Mouse (Mus musculus) hindbrain, embryonic 13.5 days (tissue): ENCODE data around the gene Tob1. TPM values are rescaled to one million over a fixed set of nuclear protein-coding genes. Genes with fewer than 3 reads are reported as not detected.

ENCODE experiments used
- ATAC-seq: fragments of 200-750 bp; cut with Nextera tagmentation; 2 replicates; pipeline ENCODE4 v1.8.0; 2017; ENCODE audit warnings: moderate TSS enrichment; ENCODE audit not compliant: low FRiP score
- H3K27ac ChIP-seq: fragments of 300-500 bp; sonication (generic); 2 replicates; pipeline ENCODE4 v1.5.1; 2015; ENCODE audit warnings: inconsistent platforms, mild to moderate bottlenecking, moderate library complexity
- H3K27me3 ChIP-seq: fragments of 300-500 bp; sonication (generic); 2 replicates; pipeline ENCODE4 v1.6.1; 2015; ENCODE audit warnings: mild to moderate bottlenecking, inconsistent platforms
- H3K36me3 ChIP-seq: fragments of 300-500 bp; sonication (generic); 2 replicates; pipeline ENCODE4 v1.6.1; 2015; ENCODE audit warnings: mild to moderate bottlenecking, inconsistent platforms
- H3K4me1 ChIP-seq: fragments of 300-500 bp; sonication (generic); replicated peaks from 2 replicates; pipeline ENCODE4 v1.6.1; 2015; ENCODE audit warnings: inconsistent platforms
- H3K4me2 ChIP-seq: fragments of 300-500 bp; sonication (generic); 2 replicates; pipeline ENCODE4 v1.6.1; 2015; ENCODE audit warnings: inconsistent platforms, mild to moderate bottlenecking, moderate library complexity
- H3K4me3 ChIP-seq: fragments of 300-500 bp; sonication (generic); 2 replicates; pipeline ENCODE4 v1.5.1; 2015; ENCODE audit warnings: mild to moderate bottlenecking, inconsistent platforms
- H3K9ac ChIP-seq: fragments of 300-500 bp; sonication (generic); 2 replicates; pipeline ENCODE4 v1.6.1; 2015; ENCODE audit warnings: mild to moderate bottlenecking, inconsistent platforms
- H3K9me3 ChIP-seq: fragments of 300-500 bp; sonication (generic); 2 replicates; pipeline ENCODE4 v1.6.1; 2016; ENCODE audit warnings: inconsistent platforms
- WGBS: fragments of 180-500 bp; shearing (Covaris S2); methylation state at CpG from one replicate; pipeline ENCODE4 v1.1.7; 2015; 5-methylcytosine and 5-hydroxymethylcytosine counted together
- polyA plus RNA-seq: library from polyadenylated mRNA; unstranded; fragments of >200 nt; fragmentation: Nextera tagmentation; extraction: Ambion mirVana; gene quantifications from 2 replicates; pipeline ENCODE4 v1.2.1, GENCODE M21; 2015

Gene Tob1
- polyA plus RNA-seq, 1 experiment from 2014 or later = 36.0 TPM

GRCm38 (mm10) chr11:94236074-94236473 is 24.8 kb downstream of the Tob1 start:
- no peak overlapping the region for H3K4me2 ChIP-seq
- no peaks in the 10 kb centered on the region for H3K9me3 ChIP-seq
- peaks cover 24% of the 10 kb centered on the region for H3K4me1 ChIP-seq
- H3K27ac ChIP-seq = peak overlapping the region; percentile 82
- 17% methylated on average over 3 of the region's 3 CpGs for WGBS
- no peak overlapping the region for H3K9ac ChIP-seq
- no peaks in the 10 kb centered on the region for H3K36me3 ChIP-seq
- ATAC-seq = peak; percentile 79
- no peaks in the 10 kb centered on the region for H3K27me3 ChIP-seq
- H3K4me3 ChIP-seq = no peak overlapping the region

- H3K9me3 ChIP-seq = no peaks in the 10 kb centered on the region
- peaks cover 35% of the 10 kb centered on the region for H3K4me1 ChIP-seq
- no peak for ATAC-seq
- no peaks in the 10 kb centered on the region for H3K36me3 ChIP-seq
- WGBS = 95% methylated on average over 8 of the region's 8 CpGs
- no peak overlapping the region for H3K4me3 ChIP-seq
- H3K4me2 ChIP-seq = no peak overlapping the region
- H3K27ac ChIP-seq = no peak overlapping the region
- peaks cover 9% of the 10 kb centered on the region; the same call in 1 of the 2 replicates for H3K27me3 ChIP-seq
- no peak overlapping the region for H3K9ac ChIP-seq
These were observed 27.5 kb downstream of the Tob1 start for GRCm38 (mm10) chr11:94238786-94239185.

GRCm38 (mm10) chr11:94239706-94240105 is 28.5 kb downstream of the Tob1 start:
- 43% methylated on average over 9 of the region's 9 CpGs for WGBS
- ATAC-seq = no peak
- Histone ChIP-seq H3K27me3 (peaks cover 9% of the 10 kb centered on the region; the same call in 1 of the 2 replicates), H3K27ac (0 out of 2 replicates have a peak overlapping the region, but pooled peaks have one; percentile 18), H3K4me2 (no peak overlapping the region), H3K4me1 (peaks cover 41% of the 10 kb centered on the region), H3K9me3 (no peaks in the 10 kb centered on the region), H3K4me3 (no peak overlapping the region), H3K9ac (no peak overlapping the region), H3K36me3 (no peaks in the 10 kb centered on the region)

GRCm38 (mm10) chr11:94242760-94243421 is 31.6 kb downstream of the Tob1 start:
- H3K4me1 ChIP-seq = peaks cover 49% of the 10 kb centered on the region
- peaks cover 9% of the 10 kb centered on the region; the same call in 1 of the 2 replicates for H3K27me3 ChIP-seq
- peak; percentile 36; the same call in 1 of the 2 replicates for ATAC-seq
- H3K27ac ChIP-seq = peak overlapping the region; percentile 73
- peak overlapping the region; percentile 13 for H3K4me3 ChIP-seq
- no peaks in the 10 kb centered on the region for H3K36me3 ChIP-seq
- H3K9ac ChIP-seq = peak overlapping the region; percentile 55
- WGBS = 4% methylated on average over 29 of the region's 29 CpGs
- H3K4me2 ChIP-seq = peak overlapping the region; percentile 49
- no peaks in the 10 kb centered on the region for H3K9me3 ChIP-seq

- Histone ChIP-seq H3K4me1 (peaks cover 49% of the 10 kb centered on the region), H3K36me3 (no peaks in the 10 kb centered on the region), H3K4me3 (peak overlapping the region; percentile 13), H3K27me3 (peaks cover 9% of the 10 kb centered on the region; the same call in 1 of the 2 replicates), H3K4me2 (peak overlapping the region; percentile 49), H3K9ac (peak overlapping the region; percentile 55), H3K27ac (peak overlapping the region; percentile 73; the same call in 1 of the 2 replicates), H3K9me3 (no peaks in the 10 kb centered on the region)
- ATAC-seq = no peak
- 33% methylated on average over 15 of the region's 15 CpGs for WGBS
These were observed 32.3 kb downstream of the Tob1 start for GRCm38 (mm10) chr11:94243422-94244180.

- H3K4me1 ChIP-seq = peaks cover 49% of the 10 kb centered on the region
- H3K4me3 ChIP-seq = no peak overlapping the region
- no peaks in the 10 kb centered on the region for H3K36me3 ChIP-seq
- peak overlapping the region; percentile 62 for H3K27ac ChIP-seq
- H3K9me3 ChIP-seq = no peaks in the 10 kb centered on the region
- H3K9ac ChIP-seq = 0 out of 2 replicates have a peak overlapping the region, but pooled peaks have one; percentile 13
- no peak overlapping the region for H3K4me2 ChIP-seq
- no peak for ATAC-seq
- WGBS = 54% methylated on average over 9 of the region's 9 CpGs
- H3K27me3 ChIP-seq = peaks cover 9% of the 10 kb centered on the region; the same call in 1 of the 2 replicates
These were observed 33.1 kb downstream of the Tob1 start for GRCm38 (mm10) chr11:94244385-94244784.

- H3K36me3 ChIP-seq = no peaks in the 10 kb centered on the region
- peak; percentile 76 for ATAC-seq
- no peaks in the 10 kb centered on the region for H3K9me3 ChIP-seq
- H3K27ac ChIP-seq = peak within 1 kb of the TSS; percentile 75
- peaks cover 45% of the 10 kb centered on the region for H3K4me1 ChIP-seq
- WGBS = 42% methylated on average over 17 of the region's 17 CpGs
- H3K4me3 ChIP-seq = no peak within 1 kb of the TSS
- H3K4me2 ChIP-seq = 0 out of 2 replicates have a peak within 1 kb of the TSS, but pooled peaks have one; percentile 5
- H3K27me3 ChIP-seq = peaks cover 9% of the 10 kb centered on the region; the same call in 1 of the 2 replicates
- H3K9ac ChIP-seq = no peak within 1 kb of the TSS
These were observed 34.9 kb downstream of the Tob1 start, which contains the start of gene Wfikkn2 for GRCm38 (mm10) chr11:94245955-94246788. Gene Wfikkn2, minus strand, starts transcription at chr11:94246005.

- Histone ChIP-seq H3K27me3 (peaks cover 9% of the 10 kb centered on the region; the same call in 1 of the 2 replicates), H3K4me1 (peaks cover 43% of the 10 kb centered on the region), H3K36me3 (no peaks in the 10 kb centered on the region), H3K4me2 (no peak overlapping the region), H3K9me3 (no peaks in the 10 kb centered on the region), H3K27ac (peak overlapping the region; percentile 75), H3K4me3 (no peak overlapping the region), H3K9ac (no peak overlapping the region)
- WGBS = 59% methylated on average over 8 of the region's 8 CpGs
- ATAC-seq = no peak
These were observed 35.5 kb downstream of the Tob1 start for GRCm38 (mm10) chr11:94246789-94247061.

- Histone ChIP-seq H3K9ac (no peak overlapping the region), H3K9me3 (no peaks in the 10 kb centered on the region), H3K4me3 (no peak overlapping the region), H3K27ac (no peak overlapping the region), H3K27me3 (no peaks in the 10 kb centered on the region), H3K4me2 (no peak overlapping the region), H3K36me3 (no peaks in the 10 kb centered on the region), H3K4me1 (peaks cover 7% of the 10 kb centered on the region; the same call in 1 of the 2 replicates)
- 85% methylated on average over 9 of the region's 9 CpGs for WGBS
- ATAC-seq = no peak
These were observed 41.9 kb downstream of the Tob1 start for GRCm38 (mm10) chr11:94253156-94253555.

- Histone ChIP-seq H3K27me3 (no peaks in the 10 kb centered on the region), H3K4me2 (no peak overlapping the region), H3K9me3 (no peaks in the 10 kb centered on the region), H3K4me1 (peaks cover 7% of the 10 kb centered on the region; the same call in 1 of the 2 replicates), H3K9ac (no peak overlapping the region), H3K36me3 (no peaks in the 10 kb centered on the region), H3K27ac (no peak overlapping the region), H3K4me3 (no peak overlapping the region)
- WGBS = 87% methylated on average over 10 of the region's 10 CpGs
- no peak for ATAC-seq
These were observed 42.4 kb downstream of the Tob1 start for GRCm38 (mm10) chr11:94253691-94254090.

GRCm38 (mm10) chr11:94255733-94256132 is 44.5 kb downstream of the Tob1 start:
- peaks cover 7% of the 10 kb centered on the region; the same call in 1 of the 2 replicates for H3K4me1 ChIP-seq
- no peak overlapping the region for H3K4me3 ChIP-seq
- WGBS = 59% methylated on average over 5 of the region's 5 CpGs
- H3K27ac ChIP-seq = no peak overlapping the region
- no peak overlapping the region for H3K9ac ChIP-seq
- no peaks in the 10 kb centered on the region for H3K27me3 ChIP-seq
- no peaks in the 10 kb centered on the region for H3K9me3 ChIP-seq
- ATAC-seq = no peak
- no peaks in the 10 kb centered on the region for H3K36me3 ChIP-seq
- no peak overlapping the region for H3K4me2 ChIP-seq

- H3K4me1 ChIP-seq = peaks cover 7% of the 10 kb centered on the region; the same call in 1 of the 2 replicates
- no peak overlapping the region for H3K27ac ChIP-seq
- no peaks in the 10 kb centered on the region for H3K9me3 ChIP-seq
- no peak overlapping the region for H3K9ac ChIP-seq
- WGBS = 75% methylated on average over 14 of the region's 14 CpGs
- no peak overlapping the region for H3K4me2 ChIP-seq
- no peaks in the 10 kb centered on the region for H3K27me3 ChIP-seq
- ATAC-seq = no peak
- no peak overlapping the region for H3K4me3 ChIP-seq
- H3K36me3 ChIP-seq = no peaks in the 10 kb centered on the region
These were observed 46.7 kb downstream of the Tob1 start for GRCm38 (mm10) chr11:94257987-94258386.
